Comparison of ENCODE assay signal across 16 mouse cellular contexts in the genomic region with DNA sequence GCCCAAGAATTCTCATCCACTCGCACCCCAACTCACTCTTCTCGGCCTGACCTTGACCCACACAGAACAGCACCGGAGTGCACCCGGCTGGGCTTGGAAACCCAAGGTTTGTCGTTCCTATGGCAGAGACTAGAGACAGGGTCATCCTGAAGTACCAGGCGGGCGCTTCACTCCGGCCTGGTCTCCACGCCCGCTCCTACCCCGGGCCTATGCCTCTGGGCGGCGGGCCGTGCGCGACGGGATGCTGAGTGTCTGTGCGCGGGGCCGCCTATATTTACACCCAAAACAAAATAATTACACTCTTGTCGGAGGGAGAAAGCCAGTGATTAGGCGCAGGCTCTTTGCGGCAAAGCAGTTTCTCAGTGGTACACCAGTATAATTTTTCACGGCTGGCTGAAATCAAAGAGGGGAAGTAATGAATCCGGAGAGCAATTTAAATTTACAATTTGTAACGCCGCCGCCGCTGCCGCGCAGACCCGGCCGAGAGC. TPM values are rescaled to one million over a fixed set of nuclear protein-coding genes. Genes with fewer than 3 reads are reported as not detected.
DNase-seq lines count a peak whose midpoint lies in the region; ATAC-seq and TF ChIP-seq lines count a peak whose summit lies in the region.
"Had no signal": no experiment of that assay in that cellular context is flagged by ENCODE, and none has a peak within 500 bp of the region (broad histone marks: within the 10 kb centered on the region; RNA-seq: fewer than 3 reads in every experiment).

No protein-coding gene starts in this region.

- H3K4me3 ChIP-seq in embryonic facial prominence, embryonic 10.5 days, result peak overlapping the region; percentile 31
- peak overlapping the region; percentile 8; the same call in 1 of the 2 replicates for H3K4me3 ChIP-seq in forebrain, embryonic 14.5 days (ENCODE audit: low read depth, low read length)
- peak overlapping the region; percentile 24 for H3K4me3 ChIP-seq in hindbrain, postnatal 0 days (ENCODE audit: low read length)
- H3K4me3 ChIP-seq in midbrain, postnatal 0 days (ENCODE audit: low read depth, low read length), result peak overlapping the region; percentile 28

- H3K4me2 ChIP-seq in forebrain, embryonic 14.5 days (ENCODE audit: low read length), result peak overlapping the region; percentile 38
- peak overlapping the region; percentile 61 for H3K4me2 ChIP-seq in hindbrain, postnatal 0 days (ENCODE audit: low read depth, low read length)
- peak overlapping the region; percentile 57 for H3K4me2 ChIP-seq in midbrain, postnatal 0 days (ENCODE audit: low read depth, low read length, poor library complexity, severe bottlenecking)

- no peak for ATAC-seq in forebrain, embryonic 14.5 days
- no peak for ATAC-seq in hindbrain, postnatal 0 days
- ATAC-seq in midbrain, postnatal 0 days (ENCODE audit: low FRiP score), result no peak

- peaks cover 24% of the 10 kb centered on the region for H3K4me1 ChIP-seq in embryonic facial prominence, embryonic 10.5 days
- H3K4me1 ChIP-seq in forebrain, embryonic 14.5 days (ENCODE audit: control insufficient read depth, insufficient read depth, low read length), result peaks cover 8% of the 10 kb centered on the region; the same call in 1 of the 2 replicates
- H3K4me1 ChIP-seq in hindbrain, postnatal 0 days (ENCODE audit: insufficient read depth, low read length), result no peaks in the 10 kb centered on the region
- no peaks in the 10 kb centered on the region for H3K4me1 ChIP-seq in midbrain, postnatal 0 days (ENCODE audit: insufficient read depth, low read length)

- peak; percentile 49 for DNase-seq in embryonic facial prominence, embryonic 10.5 days (ENCODE audit: low spot score)
- DNase-seq in forebrain, embryonic 14.5 days (ENCODE audit: low spot score), result peak; percentile 70
- DNase-seq in hindbrain, postnatal 0 days (ENCODE audit: low spot score), result no peak
- no peak for DNase-seq in midbrain, postnatal 0 days (ENCODE audit: low spot score)
- no peak for DNase-seq in adrenal gland, adult (ENCODE audit: inconsistent age in 2 of 2, low spot score in 1 of 2)
- no peak for DNase-seq in kidney, postnatal 4 days
- DNase-seq in right cerebral cortex, postnatal 36 days (ENCODE audit: low spot score in 2 of 2), result no peak
- DNase-seq in kidney, postnatal 10 days, result no peak
- DNase-seq: adrenal gland, adult 2 months; heart, postnatal 14 days; kidney, adult 2 months had no signal

- no peak for TF ChIP-seq CTCF in hindbrain, postnatal 0 days (IDR thresholded peaks at IDR 0.05; ENCODE audit: low read depth)
- no peak for TF ChIP-seq CTCF in midbrain, postnatal 0 days (IDR thresholded peaks at IDR 0.05)

- H3K9ac ChIP-seq in forebrain, embryonic 14.5 days (ENCODE audit: low read length), result peak overlapping the region; percentile 41
- H3K9ac ChIP-seq in hindbrain, postnatal 0 days (replicated peaks; ENCODE audit: low read length), result peak overlapping the region; percentile 58
- H3K9ac ChIP-seq in midbrain, postnatal 0 days (replicated peaks; ENCODE audit: low read length, poor library complexity, severe bottlenecking), result peak overlapping the region; percentile 69

- peaks cover 100% of the 10 kb centered on the region for H3K27me3 ChIP-seq in embryonic facial prominence, embryonic 10.5 days (replicated peaks; ENCODE audit: low read depth, poor library complexity, severe bottlenecking)
- peaks cover 69% of the 10 kb centered on the region for H3K27me3 ChIP-seq in forebrain, embryonic 14.5 days (replicated peaks; ENCODE audit: control insufficient read depth, insufficient read depth, low read length)
- H3K27me3 ChIP-seq in hindbrain, postnatal 0 days (ENCODE audit: insufficient read depth, low read length), result peaks cover 61% of the 10 kb centered on the region
- peaks cover 43% of the 10 kb centered on the region for H3K27me3 ChIP-seq in midbrain, postnatal 0 days (ENCODE audit: insufficient read depth, low read length)

- no peak overlapping the region for H3K27ac ChIP-seq in embryonic facial prominence, embryonic 10.5 days (replicated peaks)
- peak overlapping the region; percentile 44 for H3K27ac ChIP-seq in forebrain, embryonic 14.5 days (ENCODE audit: low read depth, low read length)
- peak overlapping the region; percentile 81 for H3K27ac ChIP-seq in hindbrain, postnatal 0 days
- H3K27ac ChIP-seq in midbrain, postnatal 0 days (ENCODE audit: low read depth, low read length), result peak overlapping the region; percentile 85
- H3K27ac ChIP-seq: macrophage had no signal

- H3K9me3 ChIP-seq in embryonic facial prominence, embryonic 10.5 days, result no peaks in the 10 kb centered on the region
- H3K9me3 ChIP-seq in forebrain, embryonic 14.5 days (replicated peaks; ENCODE audit: control insufficient read depth, low read length), result no peaks in the 10 kb centered on the region
- no peaks in the 10 kb centered on the region for H3K9me3 ChIP-seq in hindbrain, postnatal 0 days (ENCODE audit: low read length)
- no peaks in the 10 kb centered on the region for H3K9me3 ChIP-seq in midbrain, postnatal 0 days (ENCODE audit: low read length)

- no peaks in the 10 kb centered on the region for H3K36me3 ChIP-seq in embryonic facial prominence, embryonic 10.5 days (replicated peaks)
- no peaks in the 10 kb centered on the region for H3K36me3 ChIP-seq in forebrain, embryonic 14.5 days (ENCODE audit: control insufficient read depth, insufficient read depth, low read length)
- no peaks in the 10 kb centered on the region for H3K36me3 ChIP-seq in hindbrain, postnatal 0 days (ENCODE audit: insufficient read depth, low read length)
- H3K36me3 ChIP-seq in midbrain, postnatal 0 days (ENCODE audit: insufficient read depth, low read length), result no peaks in the 10 kb centered on the region

- WGBS in embryonic facial prominence, embryonic 10.5 days, result under 1% methylated on average over 33 of the region's 33 CpGs
- under 1% methylated on average over 33 of the region's 33 CpGs for WGBS in forebrain, embryonic 14.5 days
- WGBS in hindbrain, postnatal 0 days, result 0% methylated on average over 33 of the region's 33 CpGs
- WGBS in midbrain, postnatal 0 days, result under 1% methylated on average over 33 of the region's 33 CpGs

RNA-seq across cellular contexts. Expression of gene Lhx5, which starts 4.0 kb away (rescaled TPM):
- polyA plus RNA-seq in embryonic facial prominence, embryonic 10.5 days (2016; fragmentation: Nextera tagmentation; extraction: Ambion mirVana), result 3.1 and 4.7 TPM in 2 replicates
- 3.5 and 5.1 TPM in 2 replicates for polyA plus RNA-seq in forebrain, embryonic 14.5 days (2014; fragmentation: Nextera tagmentation; extraction: Ambion mirVana)
- 26.2 and 31.0 TPM in 2 replicates for total RNA-seq in hindbrain, postnatal 0 days (2014; rRNA removed)
- polyA plus RNA-seq in hindbrain, postnatal 0 days (2015; fragmentation: Nextera tagmentation; extraction: Ambion mirVana), result 14.0 and 15.2 TPM in 2 replicates
- total RNA-seq in midbrain, postnatal 0 days (2014; rRNA removed), result 27.0 and 30.3 TPM in 2 replicates
- 13.9 and 14.7 TPM in 2 replicates for polyA plus RNA-seq in midbrain, postnatal 0 days (2015; fragmentation: Nextera tagmentation; extraction: Ambion mirVana)
- total RNA-seq: adrenal gland, adult 2 months; heart, postnatal 14 days; left cerebral cortex, postnatal 36 days had no signal
- polyA plus RNA-seq: adrenal gland, adult 2 months; gonadal fat pad, adult 2 months; kidney, adult 2 months; liver, embryonic 16.5 days; macrophage; spleen, adult 2 months had no signal

RNA-seq across cellular contexts. Expression of gene Sdsl, which starts 45.1 kb away (rescaled TPM):
- polyA plus RNA-seq in embryonic facial prominence, embryonic 10.5 days (2016; fragmentation: Nextera tagmentation; extraction: Ambion mirVana), result 6.2 and 7.1 TPM in 2 replicates
- 2.2 and 3.2 TPM in 2 replicates for polyA plus RNA-seq in forebrain, embryonic 14.5 days (2014; fragmentation: Nextera tagmentation; extraction: Ambion mirVana)
- 4.6 and 6.0 TPM in 2 replicates for total RNA-seq in hindbrain, postnatal 0 days (2014; rRNA removed)
- 7.8 and 8.1 TPM in 2 replicates for polyA plus RNA-seq in hindbrain, postnatal 0 days (2015; fragmentation: Nextera tagmentation; extraction: Ambion mirVana)
- total RNA-seq in midbrain, postnatal 0 days (2014; rRNA removed), result 3.4 and 4.4 TPM in 2 replicates
- 5.8 and 6.0 TPM in 2 replicates for polyA plus RNA-seq in midbrain, postnatal 0 days (2015; fragmentation: Nextera tagmentation; extraction: Ambion mirVana)
- polyA plus RNA-seq: macrophage had no signal

RNA-seq across cellular contexts. Expression of gene Sds, which starts 48.8 kb away (rescaled TPM):
- not detected in 2 replicates for polyA plus RNA-seq in embryonic facial prominence, embryonic 10.5 days (2016; fragmentation: Nextera tagmentation; extraction: Ambion mirVana)
- polyA plus RNA-seq in forebrain, embryonic 14.5 days (2014; fragmentation: Nextera tagmentation; extraction: Ambion mirVana), result not detected in 2 replicates
- total RNA-seq in hindbrain, postnatal 0 days (2014; rRNA removed), result 0.50 TPM in 1 of 2 replicates, not detected in the other
- 0.20 and 0.59 TPM in 2 replicates for polyA plus RNA-seq in hindbrain, postnatal 0 days (2015; fragmentation: Nextera tagmentation; extraction: Ambion mirVana)
- not detected in 2 replicates for total RNA-seq in midbrain, postnatal 0 days (2014; rRNA removed)
- polyA plus RNA-seq in midbrain, postnatal 0 days (2015; fragmentation: Nextera tagmentation; extraction: Ambion mirVana), result 0.17 and 0.23 TPM in 2 replicates
- total RNA-seq: heart, postnatal 14 days; left cerebral cortex, postnatal 36 days had no signal
- polyA plus RNA-seq: gonadal fat pad, adult 2 months; kidney, adult 2 months; macrophage; spleen, adult 2 months had no signal

Comparison
In these comparisons a context has a peak if more than half of its experiments do, and no peak if none do; other contexts are left out.
1. DNase-seq: peak in embryonic facial prominence, embryonic 10.5 days (single experiment) and forebrain, embryonic 14.5 days (single experiment); none in hindbrain, postnatal 0 days (single experiment), midbrain, postnatal 0 days (single experiment), adrenal gland, adult (0 of 2), kidney, postnatal 4 days (0 of 2), right cerebral cortex, postnatal 36 days (0 of 2) and kidney, postnatal 10 days (single experiment).
2. Peak in every context shown above with its lines, with median percentiles within 50 percentile points of each other: H3K4me3 ChIP-seq, H3K4me2 ChIP-seq and H3K9ac ChIP-seq.